Mouse (Mus musculus) layer of hippocampus, adult 6 months (tissue): ENCODE data around the gene Cyp51. TPM values are rescaled to one million over a fixed set of nuclear protein-coding genes. Genes with fewer than 3 reads are reported as not detected.

Source experiments
- long read RNA-seq, 2 experiments: library from polyadenylated mRNA; unstranded; transcript quantifications; one replicate each; pipeline ENCODE4 v2.0.0; 2019 to 2020
- polyA plus RNA-seq: library from polyadenylated mRNA; unstranded; fragments of <200 nt; fragmentation: Nextera tagmentation; gene quantifications from 2 replicates; pipeline ENCODE4 v1.2.3, GENCODE M21; 2021

Cyp51 gene
- 30.9 and 33.0 TPM in 2 replicates for polyA plus RNA-seq
- long read RNA-seq, experiment 1, transcript Cyp51-201 (10 exons, 3,931 nt) = major isoform, 103 of 126 reads
- long read RNA-seq, experiment 1, partial matches to known transcripts = 10 of 126 reads
- long read RNA-seq, experiment 1, other reads (novel, unspliced or antisense) = 12 of 126 reads
- long read RNA-seq, experiment 2, transcript Cyp51-201 (10 exons, 3,931 nt) = major isoform, 540 of 566 reads
- long read RNA-seq, experiment 2, partial matches to known transcripts = 10 of 566 reads
- long read RNA-seq, experiment 2, other reads (novel, unspliced or antisense) = 14 of 566 reads

DNA sequence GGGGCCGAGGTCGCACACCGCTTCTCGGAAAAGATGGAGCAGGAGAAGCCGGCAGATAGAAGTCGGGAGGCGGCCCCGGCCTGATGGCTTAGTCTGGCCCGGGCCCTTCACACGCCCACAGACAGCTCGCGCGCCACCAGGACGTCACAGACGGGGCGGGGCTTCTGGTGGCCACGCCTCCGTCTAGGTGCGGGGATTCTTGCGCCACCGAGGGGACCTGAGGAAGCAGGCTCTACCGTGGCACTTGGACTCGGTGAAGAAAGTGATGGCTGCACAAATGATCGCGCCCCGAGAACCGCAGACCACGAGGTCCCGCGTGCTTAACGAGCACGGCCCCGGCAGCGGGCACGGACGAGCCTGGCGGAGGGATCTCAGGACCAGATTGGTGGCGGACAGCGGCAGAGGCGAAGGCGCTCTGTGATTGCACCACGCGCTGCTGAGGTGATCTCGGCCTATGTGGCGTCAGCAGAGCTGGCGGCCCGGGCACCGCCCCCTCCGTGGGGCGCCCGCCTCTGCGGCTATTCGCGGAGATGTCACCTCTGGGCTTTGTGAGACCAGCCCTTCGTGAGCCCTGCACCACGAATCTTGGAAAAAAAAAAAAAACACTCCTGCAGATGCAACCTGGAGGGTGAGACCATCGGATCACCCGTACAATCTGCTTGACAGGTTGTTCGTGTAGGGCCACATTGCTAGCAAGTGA, at the start of gene Cyp51:
Gene Cyp51, minus strand, starts transcription at position 406 of the 700 bp plus-strand sequence.

Other genes starting within 250 kb of the Cyp51 start
- 2.9 and 3.1 TPM in 2 replicates for gene Mterf1a, start 210.8 kb downstream of the Cyp51 start, polyA plus RNA-seq
- 97.5 and 99.0 TPM in 2 replicates for gene Akap9, start 176.7 kb downstream of the Cyp51 start, polyA plus RNA-seq
- 1.4 and 2.0 TPM in 2 replicates for gene Mterf1b, start 87.6 kb upstream of the Cyp51 start, polyA plus RNA-seq